ENCODE assay signal across 9 mouse cellular contexts in genomic region chr5:121872158-121872557, GRCm38 (mm10). TPM values are rescaled to one million over a fixed set of nuclear protein-coding genes. Genes with fewer than 3 reads are reported as not detected.
A peak's percentile ranks its signal among the peaks of the same experiment; 100 is the strongest.
DNase-seq lines count a peak whose midpoint lies in the region; TF ChIP-seq lines count a peak whose summit lies in the region.
"Had no signal": no experiment of that assay in that cellular context is flagged by ENCODE, and none has a peak within 500 bp of the region (broad histone marks: within the 10 kb centered on the region; RNA-seq: fewer than 3 reads in every experiment).

No protein-coding gene starts in this region.

- peaks cover 53% of the 10 kb centered on the region for H3K27me3 ChIP-seq in CH12.LX (replicated peaks)
- peaks cover 15% of the 10 kb centered on the region; the same call in 1 of the 2 replicates for H3K27me3 ChIP-seq in embryonic facial prominence, embryonic 10.5 days (replicated peaks; ENCODE audit: low read depth, poor library complexity, severe bottlenecking)
- H3K27me3 ChIP-seq in heart, embryonic 10.5 days (ENCODE audit: insufficient read depth, poor library complexity, severe bottlenecking), result peaks cover 39% of the 10 kb centered on the region
- H3K27me3 ChIP-seq: heart, embryonic 13.5 days had no signal

- H3K4me2 ChIP-seq in CH12.LX (ENCODE audit: insufficient read depth, low read depth, poor library complexity, severe bottlenecking), result no peak overlapping the region
- H3K4me2 ChIP-seq: heart, embryonic 13.5 days had no signal

- no peak overlapping the region for H3K27ac ChIP-seq in CH12.LX (ENCODE audit: insufficient read depth, low read depth)
- no peak overlapping the region for H3K27ac ChIP-seq in embryonic facial prominence, embryonic 10.5 days (replicated peaks)
- no peak overlapping the region for H3K27ac ChIP-seq in heart, embryonic 10.5 days
- H3K27ac ChIP-seq: heart, embryonic 13.5 days had no signal

- TF ChIP-seq POLR2A in CH12.LX (IDR thresholded peaks at IDR 0.05; ENCODE audit: low read depth, low read length), result no peak

- TF ChIP-seq RAD21 in CH12.LX (IDR thresholded peaks at IDR 0.05; ENCODE audit: low read depth, low read length), result peak; percentile 89

- H3K9ac ChIP-seq in CH12.LX (ENCODE audit: insufficient read depth, low read depth), result no peak overlapping the region
- H3K9ac ChIP-seq: heart, embryonic 13.5 days had no signal

- H3K9me3 ChIP-seq in CH12.LX (replicated peaks; ENCODE audit: low read length), result peaks cover 11% of the 10 kb centered on the region
- H3K9me3 ChIP-seq in embryonic facial prominence, embryonic 10.5 days, result no peaks in the 10 kb centered on the region
- no peaks in the 10 kb centered on the region for H3K9me3 ChIP-seq in heart, embryonic 10.5 days
- H3K9me3 ChIP-seq: heart, embryonic 13.5 days had no signal

- peaks cover 0 to 5% of the 10 kb centered on the region in 2 experiments; a peak in 2 of 4 replicates for H3K4me1 ChIP-seq in CH12.LX (ENCODE audit: control insufficient read depth in 1 of 2, insufficient read depth in 2 of 2)
- H3K4me1 ChIP-seq in embryonic facial prominence, embryonic 10.5 days, result peaks cover 15% of the 10 kb centered on the region
- H3K4me1 ChIP-seq in heart, embryonic 10.5 days, result no peaks in the 10 kb centered on the region
- H3K4me1 ChIP-seq: heart, embryonic 13.5 days had no signal

- dilution Hi-C loops in CH12.LX (cut with MboI; ENCODE audit: extremely low pct_ligation_motif_present, extremely low pct_unique_long_range_greater_than_20kb, low sequenced_read_pairs), result no loop called here

- WGBS in embryonic facial prominence, embryonic 10.5 days, result 7% methylated on average over 4 of the region's 4 CpGs
- WGBS in heart, embryonic 10.5 days, result 18% methylated on average over 4 of the region's 4 CpGs

- in situ Hi-C loops in CH12.LX (cut with MboI; ENCODE audit: low pct_ligation_motif_present, low pct_unique_long_range_greater_than_20kb, low sequenced_read_pairs), result loop anchor here (5.0 kb wide), 2 partner anchors 65 to 220 kb away; no protein-coding TSS in a partner anchor

- DNase-seq in CH12.LX (ENCODE audit: extremely low read depth), result peak; percentile 51
- peak; percentile 94 for DNase-seq in adrenal gland, postnatal 10 days
- peak; percentile 87 for DNase-seq in embryonic facial prominence, embryonic 10.5 days (ENCODE audit: low spot score)
- DNase-seq in heart, embryonic 10.5 days (ENCODE audit: low spot score), result peak; percentile 89
- DNase-seq in kidney, postnatal 36 days, result peak; percentile 71 to 93
- peak; percentile 86 for DNase-seq in lung, postnatal 36 days
- DNase-seq in retina, postnatal 7 days (ENCODE audit: low read depth, low spot score), result peak; percentile 66
- peak; percentile 79 for DNase-seq in urinary bladder, postnatal 14 days (ENCODE audit: low spot score)

- peak; percentile 60 to 90 for TF ChIP-seq CTCF in CH12.LX (conservative IDR thresholded peaks at IDR 0.05 in 1 of 2, IDR thresholded peaks at IDR 0.05 in 1 of 2; ENCODE audit: low read depth in 2 of 2, low read length in 2 of 2)

- no peaks in the 10 kb centered on the region for H3K79me2 ChIP-seq in CH12.LX (replicated peaks; ENCODE audit: control insufficient read depth, extremely low read depth, insufficient read depth, poor library complexity, severe bottlenecking)

- no peaks in the 10 kb centered on the region for H3K36me3 ChIP-seq in CH12.LX (replicated peaks in 1 of 2; ENCODE audit: control insufficient read depth in 1 of 2, insufficient read depth in 1 of 2, low read length in 1 of 2)
- peaks cover 17% of the 10 kb centered on the region for H3K36me3 ChIP-seq in embryonic facial prominence, embryonic 10.5 days (replicated peaks)
- peaks cover 46% of the 10 kb centered on the region for H3K36me3 ChIP-seq in heart, embryonic 10.5 days

- no peak overlapping the region for H3K4me3 ChIP-seq in CH12.LX (replicated peaks in 1 of 3; ENCODE audit: low read depth in 2 of 3, low read length in 2 of 3, poor library complexity in 1 of 3)
- no peak overlapping the region for H3K4me3 ChIP-seq in embryonic facial prominence, embryonic 10.5 days
- H3K4me3 ChIP-seq in heart, embryonic 10.5 days, result no peak overlapping the region
- H3K4me3 ChIP-seq: heart, embryonic 13.5 days had no signal

- TF ChIP-seq EP300 in CH12.LX (IDR thresholded peaks at IDR 0.05; ENCODE audit: low read length), result no peak

TF ChIP-seq in CH12.LX, 34 proteins besides CTCF, POLR2A, EP300 and RAD21:
- TF ChIP-seq JUN (IDR thresholded peaks at IDR 0.05; ENCODE audit: insufficient read depth, low read depth, low read length) (no peak), MXI1 (IDR thresholded peaks at IDR 0.05; ENCODE audit: low read depth, low read length) (no peak), ZC3H11A (IDR thresholded peaks at IDR 0.05; ENCODE audit: low read depth, low read length) (peak; percentile 44), IRF4 (IDR thresholded peaks at IDR 0.05; ENCODE audit: low read depth, low read length) (no peak; the same call in 1 of the 2 replicates), NELFE (IDR thresholded peaks at IDR 0.05; ENCODE audit: low read depth, low read length) (no peak), CHD1 (IDR thresholded peaks at IDR 0.05; ENCODE audit: low read depth, low read length) (no peak), MAZ (IDR thresholded peaks at IDR 0.05; ENCODE audit: low read depth, low read length) (no peak), SMC3 (IDR thresholded peaks at IDR 0.05; ENCODE audit: low read depth, low read length) (peak; percentile 82), ZKSCAN1 (IDR thresholded peaks at IDR 0.05; ENCODE audit: borderline replicate concordance, low read depth, low read length) (no peak), USF2 (conservative IDR thresholded peaks at IDR 0.05; ENCODE audit: low read depth, low read length) (no peak), TCF12 (IDR thresholded peaks at IDR 0.05; ENCODE audit: low read depth, low read length) (no peak)

RNA-seq across cellular contexts. Expression of gene Pheta1, which starts 23.4 kb away (rescaled TPM):
- total RNA-seq in CH12.LX (2012; rRNA removed), result 3.7 and 4.5 TPM in 2 replicates
- total RNA-seq in CH12.LX (2014; rRNA removed), result 1.8 and 2.0 TPM in 2 replicates
- 1.2 and 1.4 TPM in 2 replicates for polyA plus RNA-seq in CH12.LX (2012; ENCODE audit: insufficient read length, low read depth)
- 10 to 100 TPM; 10.1 to 10.6 TPM for total RNA-seq in adrenal gland, postnatal 10 days (2021)
- polyA plus RNA-seq in embryonic facial prominence, embryonic 10.5 days (2016; fragmentation: Nextera tagmentation; extraction: Ambion mirVana), result 56.5 and 60.0 TPM in 2 replicates
- 20.1 and 32.4 TPM in 2 replicates for polyA plus RNA-seq in heart, embryonic 10.5 days (2016; fragmentation: Nextera tagmentation; extraction: Ambion mirVana)

RNA-seq across cellular contexts. Expression of gene Sh2b3, which starts 34.7 kb away (rescaled TPM):
- 27.8 and 35.4 TPM in 2 replicates for total RNA-seq in CH12.LX (2012; rRNA removed)
- total RNA-seq in CH12.LX (2014; rRNA removed), result 21.3 and 22.8 TPM in 2 replicates
- polyA plus RNA-seq in CH12.LX (2012; ENCODE audit: insufficient read length, low read depth), result 32.4 and 38.3 TPM in 2 replicates
- total RNA-seq in adrenal gland, postnatal 10 days (2021), result 10 to 100 TPM; 37.0 to 41.7 TPM
- 7.9 TPM in 2 replicates for polyA plus RNA-seq in embryonic facial prominence, embryonic 10.5 days (2016; fragmentation: Nextera tagmentation; extraction: Ambion mirVana)
- 15.3 and 18.2 TPM in 2 replicates for polyA plus RNA-seq in heart, embryonic 10.5 days (2016; fragmentation: Nextera tagmentation; extraction: Ambion mirVana)
